Mouse (Mus musculus): Measurements from ENCODE around the gene Scube3. TPM values are rescaled to one million over a fixed set of nuclear protein-coding genes. Genes with fewer than 3 reads are reported as not detected.

The Scube3 gene
- polyA plus RNA-seq, 1 experiment from 2014 or later = 6.3 TPM

DNA sequence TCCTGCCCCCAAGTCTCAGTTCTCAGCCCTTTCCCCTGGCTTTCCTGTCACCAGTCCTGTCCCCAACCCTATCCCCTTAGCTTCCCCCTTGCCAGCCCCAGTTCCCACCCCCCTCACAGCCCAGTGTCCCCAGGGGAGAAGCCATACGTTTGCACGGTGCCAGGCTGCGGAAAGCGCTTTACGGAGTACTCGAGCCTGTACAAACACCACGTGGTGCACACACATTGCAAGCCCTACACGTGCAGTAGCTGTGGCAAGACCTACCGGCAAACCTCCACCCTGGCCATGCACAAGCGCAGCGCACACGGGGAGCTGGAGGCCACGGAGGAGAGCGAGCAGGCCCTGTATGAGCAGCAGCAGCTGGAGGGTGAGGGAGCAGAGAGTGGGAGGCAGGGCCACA is 60.0 kb downstream of the Scube3 start:
- H3K27ac ChIP-seq (ENCODE audit: low read depth, low read length) = no peak overlapping the region
- H3K9me3 ChIP-seq (ENCODE audit: control insufficient read depth, low read length) = no peaks in the 10 kb centered on the region
- ATAC-seq (ENCODE audit: low read depth) = no peak
- peaks cover 43% of the 10 kb centered on the region for H3K36me3 ChIP-seq (ENCODE audit: control insufficient read depth, insufficient read depth, low read length)
- H3K4me1 ChIP-seq (ENCODE audit: control insufficient read depth, insufficient read depth, low read length) = no peaks in the 10 kb centered on the region
- no peak overlapping the region for H3K9ac ChIP-seq (replicated peaks; ENCODE audit: low read depth, low read length)
- H3K4me3 ChIP-seq (ENCODE audit: low read depth, low read length) = no peak overlapping the region
- H3K27me3 ChIP-seq (ENCODE audit: control insufficient read depth, insufficient read depth, low read length) = no peaks in the 10 kb centered on the region
- no peak overlapping the region for H3K4me2 ChIP-seq (ENCODE audit: low read depth, low read length)
- 80% methylated on average over 14 of the region's 14 CpGs for WGBS

DNA sequence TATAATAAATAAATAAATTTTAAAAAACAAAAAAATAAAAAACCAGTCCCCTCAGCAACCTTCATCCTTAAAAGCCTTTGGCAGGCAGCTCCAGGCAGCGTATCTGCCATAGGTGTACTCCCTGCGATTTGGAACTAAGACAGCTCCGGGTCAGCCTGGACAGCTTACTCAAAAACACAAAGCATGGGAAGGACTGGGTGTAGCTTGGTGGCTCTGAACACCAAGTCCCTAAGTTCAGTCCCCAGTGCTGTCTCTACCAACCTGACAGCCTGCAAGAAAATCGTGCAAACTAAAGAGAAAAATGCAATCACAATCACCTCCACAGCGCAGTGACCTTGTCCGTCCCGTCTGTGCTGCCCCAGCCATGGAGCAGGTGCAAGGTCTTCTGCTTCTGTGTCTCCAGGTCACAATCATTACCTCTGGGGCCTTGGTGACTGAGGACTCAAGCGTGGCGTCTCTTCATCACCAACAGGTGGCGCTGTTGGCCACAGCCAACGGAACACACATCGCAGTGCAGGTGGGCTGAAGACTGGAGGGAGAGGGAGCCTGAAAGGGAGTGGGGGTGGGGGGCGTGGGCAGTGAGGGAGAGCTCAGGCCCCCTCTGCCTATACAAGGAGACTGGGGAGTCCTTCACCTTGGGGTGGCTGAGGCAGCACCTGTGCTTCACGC is 62.2 kb downstream of the Scube3 start:
- 41% methylated on average over 14 of the region's 14 CpGs for WGBS
- Histone ChIP-seq H3K4me2 (ENCODE audit: low read depth, low read length) (no peak overlapping the region), H3K4me1 (ENCODE audit: control insufficient read depth, insufficient read depth, low read length) (no peaks in the 10 kb centered on the region), H3K27ac (ENCODE audit: low read depth, low read length) (no peak overlapping the region), H3K4me3 (ENCODE audit: low read depth, low read length) (no peak overlapping the region), H3K9ac (replicated peaks; ENCODE audit: low read depth, low read length) (no peak overlapping the region), H3K36me3 (ENCODE audit: control insufficient read depth, insufficient read depth, low read length) (peaks cover 35% of the 10 kb centered on the region), H3K27me3 (ENCODE audit: control insufficient read depth, insufficient read depth, low read length) (no peaks in the 10 kb centered on the region), H3K9me3 (ENCODE audit: control insufficient read depth, low read length) (no peaks in the 10 kb centered on the region)
- no peak for ATAC-seq (ENCODE audit: low read depth)

DNA sequence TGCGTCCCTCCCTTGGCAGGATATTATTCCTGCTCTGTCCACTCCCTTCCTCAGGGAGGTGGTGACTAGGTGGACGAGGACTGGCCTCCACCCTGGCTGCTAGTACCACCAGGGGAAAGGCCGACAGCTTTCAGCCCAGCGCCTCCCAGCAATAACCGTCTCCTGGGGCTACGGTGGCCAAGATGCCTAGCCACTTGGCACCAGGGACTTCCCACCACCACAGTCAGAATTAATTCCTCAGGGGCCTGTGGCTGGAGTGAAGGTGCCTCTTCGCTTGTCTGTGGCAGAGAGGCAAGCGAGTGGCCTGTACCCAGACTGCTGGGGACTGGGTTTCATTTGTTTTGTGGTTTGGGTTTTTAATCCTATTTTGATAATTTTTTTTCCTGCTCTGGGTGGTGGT is 63.5 kb downstream of the Scube3 start:
- no peaks in the 10 kb centered on the region for H3K4me1 ChIP-seq (ENCODE audit: control insufficient read depth, insufficient read depth, low read length)
- peaks cover 26% of the 10 kb centered on the region for H3K36me3 ChIP-seq (ENCODE audit: control insufficient read depth, insufficient read depth, low read length)
- 0 out of 2 replicates have a peak, but pooled peaks have one; percentile 9 for ATAC-seq (ENCODE audit: low read depth)
- no peaks in the 10 kb centered on the region for H3K9me3 ChIP-seq (ENCODE audit: control insufficient read depth, low read length)
- 90% methylated on average over 8 of the region's 8 CpGs for WGBS
- H3K27ac ChIP-seq (ENCODE audit: low read depth, low read length) = no peak overlapping the region
- H3K4me2 ChIP-seq (ENCODE audit: low read depth, low read length) = no peak overlapping the region
- no peak overlapping the region for H3K9ac ChIP-seq (replicated peaks; ENCODE audit: low read depth, low read length)
- no peaks in the 10 kb centered on the region for H3K27me3 ChIP-seq (ENCODE audit: control insufficient read depth, insufficient read depth, low read length)
- H3K4me3 ChIP-seq (ENCODE audit: low read depth, low read length) = no peak overlapping the region

DNA sequence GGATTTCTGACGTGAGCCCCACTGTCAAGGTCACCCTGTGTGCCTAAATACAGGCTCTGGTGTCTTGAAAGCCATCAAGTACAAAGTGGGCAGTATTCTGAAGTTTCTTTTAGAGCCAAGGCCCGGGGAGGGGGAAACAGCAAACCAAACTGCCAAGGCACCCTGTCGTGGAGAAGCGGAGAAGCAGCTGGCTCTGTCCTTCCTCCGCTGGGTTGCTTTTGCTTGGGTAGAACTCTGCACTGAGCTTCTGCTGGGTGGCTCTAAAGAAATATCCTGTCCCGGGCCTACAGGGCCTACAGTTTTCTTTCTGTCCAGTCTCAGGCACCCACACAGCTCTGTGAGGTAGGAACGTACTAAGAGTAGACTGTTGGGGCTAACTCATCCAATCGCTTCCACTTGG is 65.2 kb downstream of the Scube3 start:
- 66% methylated on average over 8 of the region's 8 CpGs for WGBS
- no peaks in the 10 kb centered on the region for H3K4me1 ChIP-seq (ENCODE audit: control insufficient read depth, insufficient read depth, low read length)
- no peak overlapping the region for H3K4me2 ChIP-seq (ENCODE audit: low read depth, low read length)
- no peaks in the 10 kb centered on the region for H3K27me3 ChIP-seq (ENCODE audit: control insufficient read depth, insufficient read depth, low read length)
- H3K27ac ChIP-seq (ENCODE audit: low read depth, low read length) = no peak overlapping the region
- no peak overlapping the region for H3K9ac ChIP-seq (replicated peaks; ENCODE audit: low read depth, low read length)
- peaks cover 12% of the 10 kb centered on the region; the same call in 1 of the 2 replicates for H3K36me3 ChIP-seq (ENCODE audit: control insufficient read depth, insufficient read depth, low read length)
- no peak for ATAC-seq (ENCODE audit: low read depth)
- no peak overlapping the region for H3K4me3 ChIP-seq (ENCODE audit: low read depth, low read length)
- H3K9me3 ChIP-seq (ENCODE audit: control insufficient read depth, low read length) = no peaks in the 10 kb centered on the region

DNA sequence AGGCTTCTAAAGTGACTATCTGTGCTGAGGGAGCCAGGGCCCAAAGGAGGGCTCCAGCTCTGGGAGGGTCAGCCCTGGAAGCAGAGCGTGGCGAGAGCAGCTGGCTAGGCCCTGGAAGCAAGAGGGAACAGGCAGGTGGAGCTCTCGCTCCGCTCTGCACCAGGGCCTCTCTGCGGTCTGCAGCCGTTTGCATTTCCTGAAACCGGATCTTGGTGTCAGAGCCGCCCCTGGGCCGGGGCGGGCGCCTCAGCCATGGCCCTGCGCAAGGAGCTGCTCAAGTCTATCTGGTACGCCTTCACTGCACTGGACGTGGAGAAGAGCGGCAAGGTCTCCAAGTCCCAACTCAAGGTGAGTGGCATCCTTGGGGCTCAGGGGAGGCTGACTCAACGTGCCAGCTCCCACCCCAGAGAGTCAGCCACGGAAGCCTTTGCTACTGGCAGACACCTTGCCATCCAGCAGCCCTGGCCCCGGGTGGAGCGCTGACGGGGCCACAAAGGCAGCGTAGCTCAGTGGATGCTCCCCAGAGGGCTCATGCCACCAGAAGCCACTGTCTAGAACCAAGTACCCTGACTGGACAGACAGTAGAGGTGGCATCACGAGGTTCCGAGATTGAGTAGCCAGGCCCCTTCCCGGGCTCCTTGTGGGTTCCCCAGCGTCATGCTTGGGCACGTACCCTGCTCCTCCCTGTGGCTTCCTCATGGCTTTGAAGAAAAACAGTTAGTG is 65.8 kb downstream of the Scube3 start, which contains the start of gene Def6:
Gene Def6, plus strand, starts transcription at position 188 of the 723 bp plus-strand sequence.
- Histone ChIP-seq H3K4me2 (ENCODE audit: low read depth, low read length) (peak within 1 kb of the TSS; percentile 34), H3K27me3 (ENCODE audit: control insufficient read depth, insufficient read depth, low read length) (no peaks in the 10 kb centered on the region), H3K4me3 (ENCODE audit: low read depth, low read length) (peak within 1 kb of the TSS; percentile 12; the same call in 1 of the 2 replicates), H3K36me3 (ENCODE audit: control insufficient read depth, insufficient read depth, low read length) (0 out of 2 replicates have a peak, but pooled peaks cover 6% of the 10 kb centered on the region), H3K9ac (replicated peaks; ENCODE audit: low read depth, low read length) (0 out of 2 replicates have a peak within 1 kb of the TSS, but pooled peaks have one; percentile 28), H3K4me1 (ENCODE audit: control insufficient read depth, insufficient read depth, low read length) (no peaks in the 10 kb centered on the region), H3K9me3 (ENCODE audit: control insufficient read depth, low read length) (no peaks in the 10 kb centered on the region), H3K27ac (ENCODE audit: low read depth, low read length) (peak within 1 kb of the TSS; percentile 39; the same call in 1 of the 2 replicates)
- WGBS = 26% methylated on average over 26 of the region's 26 CpGs
- peak; percentile 66; the same call in 1 of the 2 replicates for ATAC-seq (ENCODE audit: low read depth)

DNA sequence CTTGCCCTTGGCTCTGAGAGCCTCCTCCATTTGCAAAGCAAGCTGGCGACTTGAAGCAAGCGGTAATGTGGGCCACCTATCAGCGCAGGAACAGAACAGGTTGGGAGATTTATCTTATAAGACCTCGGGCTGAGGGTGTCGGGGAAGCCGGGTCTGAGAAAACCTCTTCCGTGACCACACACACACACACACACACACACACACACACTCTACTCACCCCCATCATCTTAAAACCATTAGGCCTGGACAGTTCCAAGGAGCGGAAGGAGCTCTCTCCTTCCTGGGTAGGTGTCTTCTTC is 66.3 kb downstream of the Scube3 start:
- 90% methylated on average over 8 of the region's 8 CpGs for WGBS
- no peaks in the 10 kb centered on the region for H3K27me3 ChIP-seq (ENCODE audit: control insufficient read depth, insufficient read depth, low read length)
- H3K9me3 ChIP-seq (ENCODE audit: control insufficient read depth, low read length) = no peaks in the 10 kb centered on the region
- no peak overlapping the region for H3K9ac ChIP-seq (replicated peaks; ENCODE audit: low read depth, low read length)
- ATAC-seq (ENCODE audit: low read depth) = no peak
- H3K36me3 ChIP-seq (ENCODE audit: control insufficient read depth, insufficient read depth, low read length) = 0 out of 2 replicates have a peak, but pooled peaks cover under 1% of the 10 kb centered on the region
- no peak overlapping the region for H3K27ac ChIP-seq (ENCODE audit: low read depth, low read length)
- H3K4me2 ChIP-seq (ENCODE audit: low read depth, low read length) = peak overlapping the region; percentile 34
- no peaks in the 10 kb centered on the region for H3K4me1 ChIP-seq (ENCODE audit: control insufficient read depth, insufficient read depth, low read length)
- peak overlapping the region; percentile 12; the same call in 1 of the 2 replicates for H3K4me3 ChIP-seq (ENCODE audit: low read depth, low read length)

DNA sequence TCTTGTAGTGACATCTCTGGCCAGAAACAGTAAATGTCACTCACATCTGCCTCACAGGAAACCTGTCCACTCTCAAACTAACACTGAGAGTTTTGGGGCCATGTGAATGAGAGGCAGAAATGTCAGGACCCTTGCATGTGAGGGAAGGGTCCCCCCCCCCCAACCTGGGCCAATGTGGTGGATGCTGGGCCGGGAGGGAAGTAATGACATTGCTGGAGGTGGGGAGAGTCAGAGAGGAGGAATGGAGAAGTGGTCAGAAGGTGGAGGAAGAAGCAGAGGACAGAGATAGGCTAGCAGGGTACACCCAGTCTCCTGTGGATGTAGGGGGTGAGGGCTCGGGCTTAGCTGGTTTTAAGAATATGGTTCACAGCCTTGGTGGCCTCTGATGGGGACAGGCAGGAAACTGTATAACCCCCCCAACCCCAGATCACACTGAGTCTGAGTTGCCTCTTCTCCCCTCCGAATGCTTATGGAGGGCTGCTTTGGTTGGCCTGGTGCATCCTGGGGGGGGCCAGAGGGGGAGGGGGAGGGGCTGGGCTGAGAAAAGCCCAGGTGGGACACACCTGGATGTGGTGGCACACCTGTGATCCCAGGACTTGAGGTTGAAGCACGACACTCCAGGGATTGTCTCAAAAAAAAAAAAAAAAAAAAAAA is 67.6 kb downstream of the Scube3 start:
- Histone ChIP-seq H3K36me3 (ENCODE audit: control insufficient read depth, insufficient read depth, low read length) (no peaks in the 10 kb centered on the region), H3K27me3 (ENCODE audit: control insufficient read depth, insufficient read depth, low read length) (no peaks in the 10 kb centered on the region), H3K4me1 (ENCODE audit: control insufficient read depth, insufficient read depth, low read length) (no peaks in the 10 kb centered on the region), H3K9ac (replicated peaks; ENCODE audit: low read depth, low read length) (no peak overlapping the region), H3K9me3 (ENCODE audit: control insufficient read depth, low read length) (no peaks in the 10 kb centered on the region), H3K4me3 (ENCODE audit: low read depth, low read length) (no peak overlapping the region), H3K4me2 (ENCODE audit: low read depth, low read length) (no peak overlapping the region), H3K27ac (ENCODE audit: low read depth, low read length) (no peak overlapping the region)
- ATAC-seq (ENCODE audit: low read depth) = no peak
- WGBS = 69% methylated on average over 4 of the region's 4 CpGs

DNA sequence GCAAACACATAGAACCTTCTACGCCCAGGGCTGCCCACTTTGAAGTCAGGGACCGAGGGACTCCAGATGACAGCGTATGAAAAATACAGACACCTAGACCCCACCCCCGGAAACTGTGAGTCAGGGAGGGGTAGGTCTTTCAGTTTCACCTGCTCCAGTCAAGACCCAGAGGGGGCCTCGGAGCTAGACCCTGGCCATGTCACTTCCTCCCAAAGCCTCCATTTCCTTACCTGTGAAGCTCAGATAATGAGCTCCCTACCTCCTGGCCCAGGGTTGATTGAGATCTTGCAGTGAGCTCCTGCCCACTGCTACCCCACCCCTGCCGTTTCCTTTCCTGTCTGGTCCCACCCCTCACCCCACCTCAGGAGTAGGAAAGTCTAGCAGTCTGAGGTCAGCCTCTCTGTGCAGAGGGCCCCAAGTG is 70.0 kb downstream of the Scube3 start:
- Histone ChIP-seq H3K4me2 (ENCODE audit: low read depth, low read length) (no peak overlapping the region), H3K36me3 (ENCODE audit: control insufficient read depth, insufficient read depth, low read length) (no peaks in the 10 kb centered on the region), H3K9ac (replicated peaks; ENCODE audit: low read depth, low read length) (no peak overlapping the region), H3K4me1 (ENCODE audit: control insufficient read depth, insufficient read depth, low read length) (no peaks in the 10 kb centered on the region), H3K9me3 (ENCODE audit: control insufficient read depth, low read length) (no peaks in the 10 kb centered on the region), H3K27ac (ENCODE audit: low read depth, low read length) (no peak overlapping the region), H3K4me3 (ENCODE audit: low read depth, low read length) (no peak overlapping the region), H3K27me3 (ENCODE audit: control insufficient read depth, insufficient read depth, low read length) (no peaks in the 10 kb centered on the region)
- WGBS = 85% methylated on average over 6 of the region's 6 CpGs
- ATAC-seq (ENCODE audit: low read depth) = no peak

DNA sequence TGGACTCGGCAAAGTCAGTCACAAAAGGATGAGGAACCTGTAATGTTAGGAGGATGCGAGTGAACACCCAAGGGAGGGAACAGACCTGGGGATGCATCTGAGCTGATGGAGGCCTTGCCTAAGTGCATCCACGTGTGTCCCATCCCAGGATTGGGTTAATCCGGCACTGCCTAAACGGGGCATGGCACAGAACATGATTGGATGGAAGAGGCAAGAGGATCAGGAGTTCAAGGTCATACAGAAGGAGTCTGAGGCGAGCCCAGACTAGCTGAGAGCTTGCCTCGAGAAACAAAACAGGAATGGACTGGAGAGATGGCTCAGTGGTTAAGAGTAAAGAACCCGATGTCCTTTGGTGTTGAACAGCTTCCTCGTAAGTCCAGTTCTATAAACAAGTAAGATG is 70.5 kb downstream of the Scube3 start:
- Histone ChIP-seq H3K27ac (ENCODE audit: low read depth, low read length) (no peak overlapping the region), H3K4me1 (ENCODE audit: control insufficient read depth, insufficient read depth, low read length) (no peaks in the 10 kb centered on the region), H3K36me3 (ENCODE audit: control insufficient read depth, insufficient read depth, low read length) (no peaks in the 10 kb centered on the region), H3K27me3 (ENCODE audit: control insufficient read depth, insufficient read depth, low read length) (no peaks in the 10 kb centered on the region), H3K4me3 (ENCODE audit: low read depth, low read length) (no peak overlapping the region), H3K4me2 (ENCODE audit: low read depth, low read length) (no peak overlapping the region), H3K9me3 (ENCODE audit: control insufficient read depth, low read length) (no peaks in the 10 kb centered on the region), H3K9ac (replicated peaks; ENCODE audit: low read depth, low read length) (no peak overlapping the region)
- 83% methylated on average over 9 of the region's 9 CpGs for WGBS
- no peak for ATAC-seq (ENCODE audit: low read depth)

Data from neural tube, embryonic 14.5 days (tissue).